Mouse (Mus musculus) gastrocnemius, postnatal 36 days (tissue): ENCODE measurements around the gene Lrriq3. TPM values are rescaled to one million over a fixed set of nuclear protein-coding genes. Genes with fewer than 3 reads are reported as not detected.

Experiments
- total RNA-seq, 2 experiments: library from RNA; stranded (reverse); gene quantifications; 2 replicates each; pipeline ENCODE4 v1.2.3; 2021

Lrriq3 gene
- total RNA-seq, 2 experiments from 2014 or later: 0.32 to 0.54 TPM

Other genes with a start within 250 kb of the Lrriq3 start
- not detected for gene Tnni3k, start 38.0 kb upstream of the Lrriq3 start, total RNA-seq
- gene Fpgt, start within 50 bp of the Lrriq3 start, total RNA-seq: 1 to 10 TPM; 3.5 to 6.5 TPM